Mouse (Mus musculus) spleen, embryonic (tissue): Measurements from ENCODE around the gene Tifa.

Source experiments
- CTCF ChIA-PET: fragments of 350-600 bp; sonication (Branson Sonifier 250); formaldehyde crosslinking; loops from one replicate; lab custom pipeline; 2022; lab: Charles Lee

The Tifa gene

GRCm38 (mm10) chr3:127861340-127861739, 71.7 kb downstream of the Tifa start:
- CTCF ChIA-PET, result no interaction called here

- CTCF ChIA-PET, result no interaction called here
Measured at GRCm38 (mm10) chr3:127862479-127862878, 72.9 kb downstream of the Tifa start.

GRCm38 (mm10) chr3:127863571-127863970, 74.0 kb downstream of the Tifa start:
- CTCF ChIA-PET, result interaction anchor here (0.6 kb wide), 1 partner anchor 708 kb away, joined by 7 read pairs; no protein-coding TSS in a partner anchor

- CTCF ChIA-PET, result no interaction called here
Measured at GRCm38 (mm10) chr3:127864242-127864641, 74.6 kb downstream of the Tifa start.

- CTCF ChIA-PET, result no interaction called here
Measured at GRCm38 (mm10) chr3:127868046-127868758, 78.6 kb downstream of the Tifa start.

- CTCF ChIA-PET, result no interaction called here
Measured at GRCm38 (mm10) chr3:127868880-127869279, 79.3 kb downstream of the Tifa start.

- CTCF ChIA-PET, result no interaction called here
Measured at GRCm38 (mm10) chr3:127871575-127871974, 82.0 kb downstream of the Tifa start.

- CTCF ChIA-PET, result interaction anchor here (0.7 kb wide), 1 partner anchor 46 kb away, joined by 4 read pairs; no protein-coding TSS in a partner anchor
Measured at GRCm38 (mm10) chr3:127874254-127874883, 84.8 kb downstream of the Tifa start.

GRCm38 (mm10) chr3:127875059-127875458, 85.5 kb downstream of the Tifa start:
- CTCF ChIA-PET, result interaction anchor here (0.7 kb wide), 1 partner anchor 45 kb away, joined by 4 read pairs; no protein-coding TSS in a partner anchor

- CTCF ChIA-PET, result no interaction called here
Measured at GRCm38 (mm10) chr3:127875509-127875908, 85.9 kb downstream of the Tifa start.

- CTCF ChIA-PET, result no interaction called here
Measured at GRCm38 (mm10) chr3:127879968-127880367, 90.4 kb downstream of the Tifa start.

- CTCF ChIA-PET, result no interaction called here
Measured at GRCm38 (mm10) chr3:127881684-127882083, 92.1 kb downstream of the Tifa start.
